In the genomic region with DNA sequence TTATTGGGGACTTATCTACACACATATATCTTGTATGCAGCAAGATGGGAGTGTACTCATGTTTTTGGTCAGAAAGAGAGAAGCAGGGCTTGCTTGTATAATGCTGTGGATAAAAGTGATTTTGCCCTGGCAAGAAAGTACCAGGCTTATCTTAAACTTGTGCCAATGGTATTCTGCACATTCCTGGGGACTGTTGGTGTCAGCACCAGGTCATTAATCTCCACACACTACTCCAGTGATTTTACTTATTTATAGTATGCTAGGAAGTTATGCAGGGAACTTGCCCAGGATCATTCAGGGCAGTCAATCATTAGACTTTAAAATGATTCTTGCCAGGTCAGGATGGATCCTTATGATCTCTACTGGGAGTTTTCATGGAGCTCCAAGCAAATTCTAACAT, we compare ENCODE assay signal across 28 mouse cellular contexts.
DNase-seq lines count a peak whose midpoint lies in the region; ATAC-seq and TF ChIP-seq lines count a peak whose summit lies in the region.
"Had no signal": no experiment of that assay in that cellular context is flagged by ENCODE, and none has a peak within 500 bp of the region (broad histone marks: within the 10 kb centered on the region; RNA-seq: fewer than 3 reads in every experiment).

No protein-coding gene starts in this region.

- no peaks in the 10 kb centered on the region for H3K36me3 ChIP-seq in heart, embryonic 11.5 days (ENCODE audit: control insufficient read depth, insufficient read depth, low read length)
- H3K36me3 ChIP-seq in lung, postnatal 0 days (ENCODE audit: insufficient read depth, low read length) = no peaks in the 10 kb centered on the region
- H3K36me3 ChIP-seq in heart, embryonic 16.5 days (ENCODE audit: control insufficient read depth, insufficient read depth) = peaks cover 3% of the 10 kb centered on the region; the same call in 1 of the 2 replicates
- no peaks in the 10 kb centered on the region for H3K36me3 ChIP-seq in forebrain, embryonic 14.5 days (ENCODE audit: control insufficient read depth, insufficient read depth, low read length)
- H3K36me3 ChIP-seq: liver, embryonic 12.5 days; midbrain, embryonic 15.5 days had no signal

- no peak overlapping the region for H3K4me3 ChIP-seq in heart, embryonic 11.5 days (ENCODE audit: low read depth, low read length)
- no peak overlapping the region for H3K4me3 ChIP-seq in lung, postnatal 0 days (ENCODE audit: low read depth, low read length)
- no peak overlapping the region for H3K4me3 ChIP-seq in heart, embryonic 16.5 days (ENCODE audit: low read length)
- H3K4me3 ChIP-seq in forebrain, embryonic 14.5 days (ENCODE audit: low read depth, low read length) = no peak overlapping the region
- H3K4me3 ChIP-seq: forebrain, embryonic 13.5 days; liver, embryonic 12.5 days; megakaryocyte, embryonic 14.5 days; midbrain, embryonic 15.5 days had no signal

- no peak overlapping the region for H3K9ac ChIP-seq in heart, embryonic 11.5 days (ENCODE audit: low read depth, low read length)
- no peak overlapping the region for H3K9ac ChIP-seq in lung, postnatal 0 days (replicated peaks; ENCODE audit: low read depth)
- H3K9ac ChIP-seq in heart, embryonic 16.5 days (ENCODE audit: low read length) = no peak overlapping the region
- H3K9ac ChIP-seq in forebrain, embryonic 14.5 days (ENCODE audit: low read length) = no peak overlapping the region
- H3K9ac ChIP-seq: forebrain, embryonic 13.5 days; liver, embryonic 12.5 days; liver, postnatal 0 days; midbrain, embryonic 15.5 days had no signal

- peaks cover 14% of the 10 kb centered on the region for H3K4me1 ChIP-seq in heart, embryonic 11.5 days (ENCODE audit: control insufficient read depth, insufficient read depth, low read length)
- H3K4me1 ChIP-seq in lung, postnatal 0 days (ENCODE audit: insufficient read depth, low read depth, low read length) = no peaks in the 10 kb centered on the region
- peaks cover 25% of the 10 kb centered on the region for H3K4me1 ChIP-seq in heart, embryonic 16.5 days (ENCODE audit: control insufficient read depth, insufficient read depth, low read length)
- H3K4me1 ChIP-seq in forebrain, embryonic 14.5 days (ENCODE audit: control insufficient read depth, insufficient read depth, low read length) = no peaks in the 10 kb centered on the region
- H3K4me1 ChIP-seq: forebrain, embryonic 13.5 days; liver, embryonic 12.5 days; megakaryocyte, embryonic 14.5 days; midbrain, embryonic 15.5 days had no signal

- no peak for TF ChIP-seq EP300 in lung, postnatal 0 days (IDR thresholded peaks at IDR 0.05)

- H3K9me3 ChIP-seq in heart, embryonic 11.5 days (replicated peaks; ENCODE audit: control insufficient read depth, low read length) = no peaks in the 10 kb centered on the region
- H3K9me3 ChIP-seq in lung, postnatal 0 days (ENCODE audit: low read length) = no peaks in the 10 kb centered on the region
- H3K9me3 ChIP-seq in heart, embryonic 16.5 days (replicated peaks; ENCODE audit: control insufficient read depth, low read length) = no peaks in the 10 kb centered on the region
- H3K9me3 ChIP-seq in forebrain, embryonic 14.5 days (replicated peaks; ENCODE audit: control insufficient read depth, low read length) = no peaks in the 10 kb centered on the region
- H3K9me3 ChIP-seq: forebrain, embryonic 13.5 days; liver, embryonic 12.5 days; megakaryocyte, embryonic 14.5 days; midbrain, embryonic 15.5 days had no signal

- H3K27ac ChIP-seq in heart, embryonic 11.5 days (ENCODE audit: low read depth, low read length) = no peak overlapping the region
- no peak overlapping the region for H3K27ac ChIP-seq in lung, postnatal 0 days (ENCODE audit: low read length)
- H3K27ac ChIP-seq in heart, embryonic 16.5 days (ENCODE audit: low read length) = peak overlapping the region; percentile 19
- no peak overlapping the region for H3K27ac ChIP-seq in forebrain, embryonic 14.5 days (ENCODE audit: low read depth, low read length)
- H3K27ac ChIP-seq: forebrain, embryonic 13.5 days; liver, embryonic 12.5 days; midbrain, embryonic 15.5 days; stomach, postnatal 0 days had no signal

- ATAC-seq in heart, embryonic 11.5 days (replicated peaks; ENCODE audit: insufficient number of reproducible peaks, low FRiP score, low TSS enrichment) = no peak
- ATAC-seq in lung, postnatal 0 days = no peak
- peak; percentile 89 for ATAC-seq in heart, embryonic 16.5 days (replicated peaks; ENCODE audit: extremely low read depth, insufficient read depth, low FRiP score)
- no peak for ATAC-seq in forebrain, embryonic 14.5 days
- ATAC-seq: forebrain, embryonic 13.5 days; hindbrain, embryonic 16.5 days; liver, embryonic 12.5 days; liver, postnatal 0 days; midbrain, embryonic 15.5 days; Patski had no signal

- no peak overlapping the region for H3K4me2 ChIP-seq in heart, embryonic 11.5 days
- H3K4me2 ChIP-seq in lung, postnatal 0 days (replicated peaks; ENCODE audit: low read depth, low read length) = no peak overlapping the region
- no peak overlapping the region for H3K4me2 ChIP-seq in heart, embryonic 16.5 days (ENCODE audit: low read depth, low read length)
- H3K4me2 ChIP-seq in forebrain, embryonic 14.5 days (ENCODE audit: low read length) = no peak overlapping the region
- H3K4me2 ChIP-seq: forebrain, embryonic 13.5 days; liver, embryonic 12.5 days; midbrain, embryonic 15.5 days had no signal

- no peak for TF ChIP-seq CTCF in lung, postnatal 0 days (IDR thresholded peaks at IDR 0.05)

- DNase-seq in heart, adult 8-10 months (ENCODE audit: low spot score) = peak; percentile 33
- DNase-seq in lung, postnatal 0 days (ENCODE audit: low spot score) = peak; percentile 5
- DNase-seq in lung, postnatal 4 days = no peak
- DNase-seq in urinary bladder, postnatal 14 days (ENCODE audit: low spot score) = no peak
- no peak for DNase-seq in forebrain, embryonic 14.5 days (ENCODE audit: low spot score)
- DNase-seq: adrenal gland, postnatal 10 days; cerebellum, adult 11 months; cerebellum, adult 9-10 months; cerebellum, postnatal 36 days; gastrocnemius, postnatal 14 days; kidney, adult 8-10 months; kidney, postnatal 10 days; layer of hippocampus, postnatal 36 days; left cerebral cortex, postnatal 4 days; liver, postnatal 0 days; lung, postnatal 14 days; right cerebral cortex, postnatal 4 days; thymus, adult 18-20 months; thymus, postnatal 25 days had no signal

- no peaks in the 10 kb centered on the region for H3K27me3 ChIP-seq in heart, embryonic 11.5 days (ENCODE audit: control insufficient read depth, insufficient read depth, low read length)
- no peaks in the 10 kb centered on the region for H3K27me3 ChIP-seq in lung, postnatal 0 days (replicated peaks; ENCODE audit: insufficient read depth, low read length)
- H3K27me3 ChIP-seq in heart, embryonic 16.5 days (ENCODE audit: control insufficient read depth, insufficient read depth, low read length) = no peaks in the 10 kb centered on the region
- no peaks in the 10 kb centered on the region for H3K27me3 ChIP-seq in forebrain, embryonic 14.5 days (replicated peaks; ENCODE audit: control insufficient read depth, insufficient read depth, low read length)
- H3K27me3 ChIP-seq: forebrain, embryonic 13.5 days; liver, embryonic 12.5 days; megakaryocyte, embryonic 14.5 days; midbrain, embryonic 15.5 days; Patski had no signal

Comparison
In these comparisons a context has a peak if more than half of its experiments do, and no peak if none do; other contexts are left out.
1. DNase-seq: peak in heart, adult 8-10 months (single experiment) and lung, postnatal 0 days (single experiment); none in lung, postnatal 4 days (0 of 2), urinary bladder, postnatal 14 days (single experiment) and forebrain, embryonic 14.5 days (single experiment).